Mouse (Mus musculus): ENCODE measurements around the gene Crygc. TPM values are rescaled to one million over a fixed set of nuclear protein-coding genes. Genes with fewer than 3 reads are reported as not detected.
"Not testable (repeated sequence)": the region's sequence is repeated elsewhere in the genome, so short reads cannot be mapped to it uniquely, and the experiment has no call there.

The Crygc gene
- total RNA-seq, 2 experiments from 2014 or later = not detected

DNA sequence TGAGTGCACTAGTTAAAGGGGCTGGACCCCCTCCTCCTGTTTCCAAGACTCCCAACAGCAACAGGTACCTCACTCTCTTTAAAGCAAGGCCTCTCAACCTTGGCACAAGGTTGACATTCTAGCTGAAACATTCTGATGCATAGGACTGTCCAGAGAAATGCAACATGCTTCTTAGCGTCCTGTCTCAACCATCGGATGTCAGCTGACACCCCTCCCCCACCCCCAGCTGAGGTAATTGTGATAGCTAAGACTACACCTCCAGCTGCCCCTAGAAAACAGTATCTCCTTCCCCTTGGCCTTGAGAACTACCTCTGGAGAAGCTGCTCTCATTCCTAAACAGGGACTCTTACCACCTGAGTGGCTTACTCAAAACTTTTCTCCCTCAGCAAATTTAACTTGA is 21.3 kb downstream of the Crygc start:
- no peak for DNase-seq

DNA sequence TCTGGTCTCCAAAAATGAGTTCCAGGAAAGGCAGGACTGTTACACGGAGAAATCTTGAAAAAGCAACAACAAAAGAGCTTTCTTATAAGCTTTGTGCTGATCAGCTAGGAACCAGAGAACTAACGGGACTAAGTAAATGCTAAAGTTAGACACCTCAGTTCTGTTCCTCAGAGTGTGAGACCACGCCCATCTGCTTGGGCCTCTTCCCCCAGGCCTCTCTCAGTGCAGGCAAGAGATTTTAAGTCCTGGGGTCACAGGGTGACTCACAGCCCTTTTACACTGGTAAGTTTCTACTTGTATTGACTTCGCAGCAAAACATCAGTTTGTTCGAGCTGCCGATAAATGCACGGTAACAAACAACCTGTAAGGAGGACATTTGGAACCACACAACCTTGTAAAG is 21.8 kb downstream of the Crygc start:
- DNase-seq = no peak

DNA sequence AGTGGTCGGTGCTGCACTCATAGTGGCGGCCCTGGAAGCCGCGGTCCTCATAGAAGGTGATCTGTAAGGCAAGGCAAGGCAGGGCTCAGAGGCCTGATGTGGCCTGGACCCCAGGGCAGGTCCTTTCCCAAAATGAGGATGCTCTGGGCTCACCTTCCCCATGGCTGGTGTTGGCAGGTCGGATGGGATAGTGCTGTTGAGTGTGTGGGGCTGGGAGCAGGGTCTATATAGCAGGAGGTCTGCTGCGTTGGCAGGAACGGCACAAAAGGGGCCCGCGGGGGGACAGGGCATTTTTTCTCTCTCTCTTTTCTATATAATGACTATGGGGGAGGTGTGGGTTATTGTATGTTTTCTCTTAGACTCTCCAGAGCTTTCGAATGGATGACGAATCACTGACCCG is 22.5 kb downstream of the Crygc start, which contains the start of gene Cryge:
TSS of gene Cryge (minus strand) at position 198 of the 400 bp plus-strand sequence.
- DNase-seq = not testable (repeated sequence)

DNA sequence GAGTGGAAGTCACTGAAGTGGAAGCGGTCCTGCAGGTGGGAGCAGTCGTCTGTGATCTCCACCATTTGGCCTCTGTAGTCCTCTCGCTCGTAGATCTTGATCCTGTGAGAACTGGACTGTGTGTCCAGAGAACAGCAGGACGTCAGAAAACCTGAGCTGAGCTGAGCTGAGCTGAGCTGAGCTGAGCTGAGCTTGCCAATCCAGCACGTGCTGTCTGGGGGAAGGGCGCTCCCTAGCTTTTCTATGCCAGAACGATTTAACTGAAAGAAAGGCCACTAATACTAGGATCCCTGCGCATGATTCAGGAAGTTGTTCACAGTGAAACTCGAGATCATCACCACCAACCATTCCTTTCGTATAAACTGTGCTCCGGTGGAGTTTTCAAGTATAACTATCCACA is 24.7 kb downstream of the Crygc start:
- peak; percentile 27 for DNase-seq

DNA sequence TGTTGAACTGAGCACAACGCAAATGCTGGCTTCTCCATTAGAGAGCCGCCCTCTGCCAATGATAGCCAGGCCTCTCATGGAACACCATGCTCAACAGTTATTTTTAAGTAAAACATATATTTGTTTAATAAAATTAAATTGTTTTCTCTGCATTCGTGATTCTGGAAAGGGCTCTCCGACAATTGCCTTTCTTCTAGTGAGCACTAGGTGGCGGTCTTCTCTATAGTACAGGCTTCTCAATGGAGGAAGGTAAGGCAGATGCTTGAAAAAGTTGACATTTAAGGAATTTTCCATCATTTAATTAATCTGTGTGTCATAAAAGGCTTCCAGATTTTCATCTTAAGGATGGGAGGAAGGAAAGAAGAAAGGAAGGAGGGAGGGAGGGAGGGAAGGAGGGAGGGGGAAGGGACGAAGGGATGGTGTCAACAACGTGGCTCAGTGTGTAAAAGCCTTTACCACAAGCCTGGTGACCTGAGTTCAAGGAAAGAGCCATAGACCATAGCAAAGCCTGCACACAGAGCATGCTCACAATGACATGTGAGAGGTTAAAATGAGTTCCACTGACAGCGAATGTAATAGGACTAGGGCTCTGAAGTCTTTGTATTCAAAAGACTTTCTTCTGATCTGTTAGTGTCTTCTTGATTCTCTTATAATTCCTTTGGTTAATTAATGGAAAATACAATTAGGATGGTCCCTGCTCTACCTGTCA is 26.9 kb downstream of the Crygc start:
- peak; percentile 15 for DNase-seq

DNA sequence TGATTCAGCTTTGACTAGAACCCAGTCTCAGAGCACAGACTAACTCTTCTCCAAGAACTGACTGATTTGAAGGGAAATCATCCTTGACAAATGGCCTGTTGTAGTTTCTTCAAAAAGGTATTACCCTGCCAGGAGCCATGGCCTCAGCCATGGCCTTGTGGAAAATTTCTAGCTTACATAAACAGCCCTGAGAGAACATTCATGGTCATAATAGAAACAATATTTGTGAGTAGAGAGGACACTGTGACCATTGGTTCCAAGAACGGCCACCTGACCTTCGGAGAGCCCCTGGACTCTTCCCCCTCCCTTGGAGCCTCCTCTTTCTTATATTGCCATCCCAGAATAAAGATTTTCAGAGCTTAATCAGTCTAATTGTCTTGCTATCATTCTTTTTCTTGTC is 30.1 kb downstream of the Crygc start:
- DNase-seq = no peak

DNA sequence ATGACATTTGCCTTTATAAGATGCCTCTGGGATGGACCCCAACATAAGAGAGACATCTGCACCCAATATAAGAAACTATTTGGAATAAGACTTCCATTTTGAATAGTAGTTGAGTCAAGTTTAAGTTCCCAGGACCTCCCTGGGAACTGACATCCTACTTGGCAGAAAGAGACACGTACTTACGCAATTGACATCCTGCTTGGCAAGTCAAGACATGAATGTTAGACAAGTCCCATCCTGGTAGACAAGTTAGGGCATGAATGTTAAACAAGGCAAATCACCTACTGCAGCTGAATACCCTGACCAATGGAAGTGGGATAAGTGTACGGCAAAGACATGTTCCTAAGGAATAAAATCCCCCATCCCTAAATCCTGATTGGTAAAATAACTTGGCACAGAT is 31.7 kb downstream of the Crygc start:
- DNase-seq = no peak

DNA sequence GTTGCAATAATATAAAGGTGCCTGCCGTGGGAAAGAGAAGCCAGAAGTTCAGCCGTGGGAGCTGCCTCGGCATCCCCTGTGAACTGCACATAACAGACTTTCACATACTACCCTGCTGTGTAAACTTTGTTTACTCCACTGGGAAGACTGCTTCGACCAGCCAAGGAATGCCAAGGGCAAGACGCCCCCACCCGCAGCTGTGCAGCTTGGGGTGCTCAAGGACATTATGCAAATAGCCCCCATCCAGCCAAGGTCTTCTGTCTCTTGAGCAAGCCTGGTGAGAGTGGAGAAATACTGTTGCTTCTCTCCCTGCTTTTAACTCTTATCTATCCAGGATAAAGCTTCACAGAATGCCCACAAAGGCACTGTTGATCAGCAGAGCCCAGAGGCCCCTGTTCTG is 32.7 kb downstream of the Crygc start:
- DNase-seq = no peak

DNA sequence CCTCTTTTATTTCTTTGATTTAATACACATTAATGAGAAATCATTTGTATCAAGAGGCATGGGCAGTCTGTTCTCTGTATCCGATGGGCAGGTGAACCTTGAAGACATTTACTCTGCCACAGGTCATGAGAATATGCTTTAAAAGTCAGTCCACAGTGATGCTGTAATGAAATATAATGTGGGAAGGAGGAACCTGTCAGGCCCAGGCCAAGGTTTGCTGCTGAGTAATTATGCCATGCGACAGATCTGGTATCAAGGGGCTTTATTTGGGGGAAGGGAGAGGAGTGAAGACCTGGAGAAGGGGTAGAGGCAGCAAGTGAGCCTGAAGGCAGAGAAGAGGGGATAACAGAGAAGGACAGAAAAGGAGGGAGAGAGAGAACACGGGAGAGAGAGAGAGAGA is 33.8 kb downstream of the Crygc start:
- no peak for DNase-seq

DNA sequence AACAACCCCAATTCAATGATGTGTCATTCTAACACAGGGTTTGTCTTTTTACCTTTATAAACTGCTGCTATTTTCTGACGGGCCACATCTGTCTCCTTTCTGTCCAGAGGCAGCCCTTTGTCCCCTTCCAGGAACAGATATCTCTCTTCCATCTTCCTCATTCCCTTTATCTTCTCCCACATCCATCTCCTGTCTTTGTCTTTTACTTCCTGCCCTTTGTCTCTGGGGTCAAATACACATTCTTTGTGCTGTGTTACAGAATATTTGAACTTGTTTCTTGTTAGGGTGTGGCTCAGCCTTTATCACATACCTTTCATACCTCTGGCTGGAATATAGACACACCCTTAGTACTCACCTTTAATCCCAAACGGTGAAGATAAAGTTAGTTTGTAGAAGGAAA is 35.9 kb downstream of the Crygc start:
- DNase-seq = no peak

DNA sequence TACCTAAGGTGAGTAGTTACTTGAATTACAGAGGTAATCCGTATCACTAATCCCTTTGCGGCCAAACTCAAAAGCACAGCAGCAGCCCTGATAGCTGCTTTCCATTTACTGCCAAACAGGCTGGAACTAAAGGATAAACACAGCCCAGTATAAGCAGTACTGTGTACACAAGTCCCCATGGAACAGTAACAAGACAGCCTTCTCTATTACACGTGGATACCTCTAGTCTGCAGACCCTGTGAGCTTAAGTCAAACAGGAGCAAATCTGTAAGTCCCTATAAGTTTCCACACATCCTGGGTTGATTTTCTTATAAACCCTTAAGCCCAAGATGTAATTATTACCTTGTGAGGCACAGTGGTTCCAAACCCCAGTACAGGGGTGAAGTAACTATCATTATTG is 38.0 kb downstream of the Crygc start:
- no peak for DNase-seq

DNA sequence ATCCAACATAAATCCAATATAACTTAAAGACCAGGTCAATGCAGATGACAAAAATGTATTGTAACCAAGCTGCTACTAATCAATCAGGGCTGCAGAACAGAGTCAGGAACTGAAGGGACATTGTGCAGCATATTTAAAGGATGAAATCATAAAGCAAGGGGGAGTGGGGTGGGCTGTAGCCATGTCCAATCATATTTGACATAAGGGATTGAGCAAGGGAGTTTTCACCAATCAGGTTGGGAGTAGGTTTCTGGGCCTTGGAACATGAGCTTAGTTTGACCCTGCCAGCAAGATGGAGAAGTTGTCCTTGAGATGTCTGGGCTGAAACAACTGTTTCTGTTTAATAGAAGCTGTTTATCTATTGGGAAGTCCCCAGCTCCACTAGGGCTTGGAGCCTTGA is 40.8 kb downstream of the Crygc start, which contains the start of gene Akr1cl:
TSS of gene Akr1cl (minus strand) at position 119 of the 400 bp plus-strand sequence.
- DNase-seq = no peak

DNA sequence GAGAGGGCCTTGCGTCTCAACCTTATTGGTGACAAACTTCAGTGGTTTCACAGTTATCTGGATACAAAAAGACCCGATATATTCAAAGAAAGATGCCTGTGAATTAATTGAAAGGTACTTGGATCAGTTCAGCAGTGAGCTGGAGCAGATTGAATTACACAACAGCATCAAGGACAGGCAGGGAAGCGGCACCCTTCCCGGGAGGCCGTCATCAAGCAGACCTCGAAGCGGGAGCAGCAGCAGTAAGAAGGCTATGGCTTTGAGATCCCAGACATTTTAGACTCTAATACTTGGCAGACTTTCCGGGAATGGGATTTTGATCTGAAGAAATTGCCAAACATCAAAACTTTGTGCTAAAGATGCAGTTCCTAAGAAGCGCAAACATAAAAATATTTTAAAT is 45.3 kb downstream of the Crygc start:
- DNase-seq = no peak

Other genes with a start within 250 kb of the Crygc start
- 1 to 10 TPM; 5.7 to 6.9 TPM for gene Plekhm3, start 116.9 kb downstream of the Crygc start, total RNA-seq (2021)
- gene Akr1cl, start 40.9 kb downstream of the Crygc start, total RNA-seq (2021) = not detected
- not detected for gene Cryge, start 22.5 kb downstream of the Crygc start, total RNA-seq (2021)
- gene Crygd, start 10.2 kb downstream of the Crygc start, total RNA-seq (2021) = not detected
- not detected for gene Crygb, start 8.6 kb upstream of the Crygc start, total RNA-seq (2021)
- not detected for gene Cryga, start 29.7 kb upstream of the Crygc start, total RNA-seq (2021)
- not detected for gene Gm28845, start 45.9 kb upstream of the Crygc start, total RNA-seq (2021)
- not detected for gene D630023F18Rik, start 49.5 kb upstream of the Crygc start, total RNA-seq (2021)
- gene Idh1, start 112.8 kb upstream of the Crygc start, total RNA-seq (2021) = 10 to 100 TPM; 40.7 to 40.9 TPM
- gene Pikfyve, start 113.0 kb upstream of the Crygc start, total RNA-seq (2021) = 10 to 100 TPM in 1 of 2 experiments, 1 to 10 TPM in 1; 8.9 to 12.7 TPM
- not detected for gene Pth2r, start 208.4 kb upstream of the Crygc start, total RNA-seq (2021)

All from gastrocnemius, postnatal 10 days (tissue).